Mouse (Mus musculus) frontal cortex, postnatal 25 days (tissue): ENCODE data around the gene Nt5c2.
"Not testable (repeated sequence)": the region's sequence is repeated elsewhere in the genome, so short reads cannot be mapped to it uniquely, and the experiment has no call there.

Experiments used
- DNase-seq, 2 experiments: peaks; one replicate each; pipeline ENCODE4 v3.0.0; 2022; ENCODE audit warnings: low spot score in 2 of 2

Nt5c2 gene

GRCm38 (mm10) chr19:46988231-46989087 is 26.5 kb downstream of the Nt5c2 start:
- no peak for DNase-seq

GRCm38 (mm10) chr19:46987646-46988045 is 27.3 kb downstream of the Nt5c2 start:
- DNase-seq: no peak

GRCm38 (mm10) chr19:46984726-46985622 is 30.0 kb downstream of the Nt5c2 start:
- no peak for DNase-seq

GRCm38 (mm10) chr19:46983966-46984380 is 31.0 kb downstream of the Nt5c2 start:
- DNase-seq: no peak

- no peak for DNase-seq
Measured at GRCm38 (mm10) chr19:46983352-46983965, 31.5 kb downstream of the Nt5c2 start.

- no peak for DNase-seq
Measured at GRCm38 (mm10) chr19:46981462-46981861, 33.5 kb downstream of the Nt5c2 start.

- DNase-seq: no peak
Measured at GRCm38 (mm10) chr19:46979781-46980105, 35.2 kb downstream of the Nt5c2 start.

GRCm38 (mm10) chr19:46978920-46979780 is 35.8 kb downstream of the Nt5c2 start:
- DNase-seq: no peak

GRCm38 (mm10) chr19:46978069-46978468 is 36.9 kb downstream of the Nt5c2 start:
- DNase-seq: not testable (repeated sequence)

GRCm38 (mm10) chr19:46977460-46977859 is 37.5 kb downstream of the Nt5c2 start:
- DNase-seq: no peak

- DNase-seq: no peak
Measured at GRCm38 (mm10) chr19:46976743-46977142, 38.2 kb downstream of the Nt5c2 start.

GRCm38 (mm10) chr19:46975997-46976396 is 39.0 kb downstream of the Nt5c2 start:
- DNase-seq: no peak

- no peak for DNase-seq
Measured at GRCm38 (mm10) chr19:46975565-46975964, 39.4 kb downstream of the Nt5c2 start.

- no peak for DNase-seq
Measured at GRCm38 (mm10) chr19:46972159-46972558, 42.8 kb downstream of the Nt5c2 start.

GRCm38 (mm10) chr19:46971712-46972111 is 43.2 kb downstream of the Nt5c2 start:
- no peak for DNase-seq

GRCm38 (mm10) chr19:46971051-46971689 is 43.8 kb downstream of the Nt5c2 start:
- no peak for DNase-seq

GRCm38 (mm10) chr19:46970121-46970729 is 44.7 kb downstream of the Nt5c2 start:
- DNase-seq: no peak

GRCm38 (mm10) chr19:46969286-46969985 is 45.5 kb downstream of the Nt5c2 start:
- no peak for DNase-seq

- no peak for DNase-seq
Measured at GRCm38 (mm10) chr19:46968833-46969232, 46.1 kb downstream of the Nt5c2 start.

- no peak for DNase-seq
Measured at GRCm38 (mm10) chr19:46967861-46968260, 47.1 kb downstream of the Nt5c2 start.
